Mouse (Mus musculus) heart, embryonic 12.5 days (tissue): ENCODE results near the gene Ccne1. TPM values are rescaled to one million over a fixed set of nuclear protein-coding genes. Genes with fewer than 3 reads are reported as not detected.

Source experiments
- polyA plus RNA-seq: library from polyadenylated mRNA; unstranded; fragments of >200 nt; fragmentation: Nextera tagmentation; extraction: Ambion mirVana; gene quantifications from 2 replicates; pipeline ENCODE4 v1.2.1, GENCODE M21; 2016

Ccne1 gene
- polyA plus RNA-seq, 1 experiment from 2014 or later: 47.9 TPM

Other genes with a start within 250 kb of the Ccne1 start
- 43.5 and 44.2 TPM in 2 replicates for gene Uri1, start 84.0 kb downstream of the Ccne1 start, polyA plus RNA-seq
- 13.5 and 14.1 TPM in 2 replicates for gene 1600014C10Rik, start 75.7 kb upstream of the Ccne1 start, polyA plus RNA-seq
- gene Plekhf1, start 120.5 kb upstream of the Ccne1 start, polyA plus RNA-seq: 1.7 TPM in 2 replicates
- gene Pop4, start 163.9 kb upstream of the Ccne1 start, polyA plus RNA-seq: 41.6 and 42.4 TPM in 2 replicates